Mouse (Mus musculus): ENCODE measurements around the gene Gucd1. TPM values are rescaled to one million over a fixed set of nuclear protein-coding genes. Genes with fewer than 3 reads are reported as not detected.

The Gucd1 gene
- polyA plus RNA-seq, 1 experiment from 2014 or later, result 19.4 TPM

- Histone ChIP-seq H3K4me2 (ENCODE audit: low read depth, low read length) (no peak overlapping the region), H3K27me3 (ENCODE audit: control insufficient read depth, insufficient read depth, low read length) (no peaks in the 10 kb centered on the region), H3K4me1 (ENCODE audit: control insufficient read depth, insufficient read depth, low read length) (no peaks in the 10 kb centered on the region), H3K27ac (ENCODE audit: low read depth, low read length) (no peak overlapping the region), H3K36me3 (ENCODE audit: control insufficient read depth, insufficient read depth, low read length) (no peaks in the 10 kb centered on the region), H3K9me3 (ENCODE audit: control insufficient read depth, low read length) (no peaks in the 10 kb centered on the region), H3K4me3 (ENCODE audit: low read depth, low read length) (no peak overlapping the region), H3K9ac (replicated peaks; ENCODE audit: low read depth, low read length) (no peak overlapping the region)
- ATAC-seq (ENCODE audit: low read depth), result no peak
- 85% methylated on average over 2 of the region's 2 CpGs for WGBS
Measured at GRCm38 (mm10) chr10:75490731-75491130, 27.0 kb downstream of the Gucd1 start.

GRCm38 (mm10) chr10:75489522-75489921, 28.2 kb downstream of the Gucd1 start:
- Histone ChIP-seq H3K4me1 (ENCODE audit: control insufficient read depth, insufficient read depth, low read length) (no peaks in the 10 kb centered on the region), H3K27ac (ENCODE audit: low read depth, low read length) (no peak overlapping the region), H3K27me3 (ENCODE audit: control insufficient read depth, insufficient read depth, low read length) (no peaks in the 10 kb centered on the region), H3K9ac (replicated peaks; ENCODE audit: low read depth, low read length) (no peak overlapping the region), H3K9me3 (ENCODE audit: control insufficient read depth, low read length) (no peaks in the 10 kb centered on the region), H3K4me2 (ENCODE audit: low read depth, low read length) (no peak overlapping the region), H3K4me3 (ENCODE audit: low read depth, low read length) (no peak overlapping the region), H3K36me3 (ENCODE audit: control insufficient read depth, insufficient read depth, low read length) (no peaks in the 10 kb centered on the region)
- WGBS, result 73% methylated on average over 2 of the region's 2 CpGs
- no peak for ATAC-seq (ENCODE audit: low read depth)

GRCm38 (mm10) chr10:75487131-75487530, 30.6 kb downstream of the Gucd1 start:
- Histone ChIP-seq H3K9ac (replicated peaks; ENCODE audit: low read depth, low read length) (no peak overlapping the region), H3K27me3 (ENCODE audit: control insufficient read depth, insufficient read depth, low read length) (no peaks in the 10 kb centered on the region), H3K27ac (ENCODE audit: low read depth, low read length) (no peak overlapping the region), H3K4me3 (ENCODE audit: low read depth, low read length) (no peak overlapping the region), H3K36me3 (ENCODE audit: control insufficient read depth, insufficient read depth, low read length) (no peaks in the 10 kb centered on the region), H3K4me2 (ENCODE audit: low read depth, low read length) (no peak overlapping the region), H3K4me1 (ENCODE audit: control insufficient read depth, insufficient read depth, low read length) (no peaks in the 10 kb centered on the region), H3K9me3 (ENCODE audit: control insufficient read depth, low read length) (no peaks in the 10 kb centered on the region)
- 73% methylated on average over 3 of the region's 3 CpGs for WGBS
- ATAC-seq (ENCODE audit: low read depth), result no peak

- Histone ChIP-seq H3K9me3 (ENCODE audit: control insufficient read depth, low read length) (no peaks in the 10 kb centered on the region), H3K4me2 (ENCODE audit: low read depth, low read length) (no peak overlapping the region), H3K4me3 (ENCODE audit: low read depth, low read length) (no peak overlapping the region), H3K27ac (ENCODE audit: low read depth, low read length) (no peak overlapping the region), H3K4me1 (ENCODE audit: control insufficient read depth, insufficient read depth, low read length) (no peaks in the 10 kb centered on the region), H3K36me3 (ENCODE audit: control insufficient read depth, insufficient read depth, low read length) (no peaks in the 10 kb centered on the region), H3K9ac (replicated peaks; ENCODE audit: low read depth, low read length) (no peak overlapping the region), H3K27me3 (ENCODE audit: control insufficient read depth, insufficient read depth, low read length) (no peaks in the 10 kb centered on the region)
- peak; percentile 60 for ATAC-seq (ENCODE audit: low read depth)
- 50% methylated on average over 9 of the region's 9 CpGs for WGBS
Measured at GRCm38 (mm10) chr10:75486086-75486979, 31.4 kb downstream of the Gucd1 start.

GRCm38 (mm10) chr10:75484767-75485166, 33.0 kb downstream of the Gucd1 start:
- ATAC-seq (ENCODE audit: low read depth), result no peak

GRCm38 (mm10) chr10:75484066-75484465, 33.7 kb downstream of the Gucd1 start:
- H3K36me3 ChIP-seq (ENCODE audit: control insufficient read depth, insufficient read depth, low read length), result no peaks in the 10 kb centered on the region
- no peak overlapping the region for H3K27ac ChIP-seq (ENCODE audit: low read depth, low read length)
- 91% methylated on average over 6 of the region's 6 CpGs for WGBS
- no peak overlapping the region for H3K4me3 ChIP-seq (ENCODE audit: low read depth, low read length)
- no peak overlapping the region for H3K4me2 ChIP-seq (ENCODE audit: low read depth, low read length)
- no peaks in the 10 kb centered on the region for H3K27me3 ChIP-seq (ENCODE audit: control insufficient read depth, insufficient read depth, low read length)
- H3K9ac ChIP-seq (replicated peaks; ENCODE audit: low read depth, low read length), result no peak overlapping the region
- no peaks in the 10 kb centered on the region for H3K9me3 ChIP-seq (ENCODE audit: control insufficient read depth, low read length)
- no peak for ATAC-seq (ENCODE audit: low read depth)
- no peaks in the 10 kb centered on the region for H3K4me1 ChIP-seq (ENCODE audit: control insufficient read depth, insufficient read depth, low read length)

More at GRCm38 (mm10) chr10:75484767-75485166, 33.0 kb downstream of the Gucd1 start:
- no peak overlapping the region for H3K4me2 ChIP-seq (ENCODE audit: low read depth, low read length)
- no peaks in the 10 kb centered on the region for H3K9me3 ChIP-seq (ENCODE audit: control insufficient read depth, low read length)
- H3K4me1 ChIP-seq (ENCODE audit: control insufficient read depth, insufficient read depth, low read length), result no peaks in the 10 kb centered on the region
- no peak overlapping the region for H3K27ac ChIP-seq (ENCODE audit: low read depth, low read length)
- no peak overlapping the region for H3K4me3 ChIP-seq (ENCODE audit: low read depth, low read length)
- no peaks in the 10 kb centered on the region for H3K27me3 ChIP-seq (ENCODE audit: control insufficient read depth, insufficient read depth, low read length)
- H3K36me3 ChIP-seq (ENCODE audit: control insufficient read depth, insufficient read depth, low read length), result no peaks in the 10 kb centered on the region
- no peak overlapping the region for H3K9ac ChIP-seq (replicated peaks; ENCODE audit: low read depth, low read length)
- 82% methylated on average over 6 of the region's 6 CpGs for WGBS

GRCm38 (mm10) chr10:75482919-75483483, 34.8 kb downstream of the Gucd1 start:
- no peaks in the 10 kb centered on the region for H3K4me1 ChIP-seq (ENCODE audit: control insufficient read depth, insufficient read depth, low read length)
- ATAC-seq (ENCODE audit: low read depth), result no peak
- no peak overlapping the region for H3K27ac ChIP-seq (ENCODE audit: low read depth, low read length)
- H3K4me2 ChIP-seq (ENCODE audit: low read depth, low read length), result no peak overlapping the region
- no peak overlapping the region for H3K4me3 ChIP-seq (ENCODE audit: low read depth, low read length)
- H3K9me3 ChIP-seq (ENCODE audit: control insufficient read depth, low read length), result no peaks in the 10 kb centered on the region
- no peak overlapping the region for H3K9ac ChIP-seq (replicated peaks; ENCODE audit: low read depth, low read length)
- no peaks in the 10 kb centered on the region for H3K27me3 ChIP-seq (ENCODE audit: control insufficient read depth, insufficient read depth, low read length)
- H3K36me3 ChIP-seq (ENCODE audit: control insufficient read depth, insufficient read depth, low read length), result no peaks in the 10 kb centered on the region
- WGBS, result 86% methylated on average over 11 of the region's 11 CpGs

- no peak overlapping the region for H3K9ac ChIP-seq (replicated peaks; ENCODE audit: low read depth, low read length)
- H3K4me3 ChIP-seq (ENCODE audit: low read depth, low read length), result no peak overlapping the region
- ATAC-seq (ENCODE audit: low read depth), result no peak
- H3K36me3 ChIP-seq (ENCODE audit: control insufficient read depth, insufficient read depth, low read length), result no peaks in the 10 kb centered on the region
- no peak overlapping the region for H3K4me2 ChIP-seq (ENCODE audit: low read depth, low read length)
- 87% methylated on average over 5 of the region's 5 CpGs for WGBS
- H3K27me3 ChIP-seq (ENCODE audit: control insufficient read depth, insufficient read depth, low read length), result no peaks in the 10 kb centered on the region
- H3K9me3 ChIP-seq (ENCODE audit: control insufficient read depth, low read length), result no peaks in the 10 kb centered on the region
- H3K27ac ChIP-seq (ENCODE audit: low read depth, low read length), result no peak overlapping the region
- no peaks in the 10 kb centered on the region for H3K4me1 ChIP-seq (ENCODE audit: control insufficient read depth, insufficient read depth, low read length)
Measured at GRCm38 (mm10) chr10:75482271-75482670, 35.5 kb downstream of the Gucd1 start.

- Histone ChIP-seq H3K4me1 (ENCODE audit: control insufficient read depth, insufficient read depth, low read length) (no peaks in the 10 kb centered on the region), H3K27ac (ENCODE audit: low read depth, low read length) (no peak overlapping the region), H3K36me3 (ENCODE audit: control insufficient read depth, insufficient read depth, low read length) (no peaks in the 10 kb centered on the region), H3K4me3 (ENCODE audit: low read depth, low read length) (no peak overlapping the region), H3K4me2 (ENCODE audit: low read depth, low read length) (no peak overlapping the region), H3K9ac (replicated peaks; ENCODE audit: low read depth, low read length) (no peak overlapping the region), H3K27me3 (ENCODE audit: control insufficient read depth, insufficient read depth, low read length) (no peaks in the 10 kb centered on the region), H3K9me3 (ENCODE audit: control insufficient read depth, low read length) (no peaks in the 10 kb centered on the region)
- WGBS, result 89% methylated on average over 4 of the region's 4 CpGs
- ATAC-seq (ENCODE audit: low read depth), result no peak
Measured at GRCm38 (mm10) chr10:75481703-75482102, 36.1 kb downstream of the Gucd1 start.

Measured in neural tube, embryonic 14.5 days (tissue).